Mouse (Mus musculus) kidney, embryonic 14.5 days (tissue): Measurements from ENCODE around the gene Gm17622. TPM values are rescaled to one million over a fixed set of nuclear protein-coding genes. Genes with fewer than 3 reads are reported as not detected.

Source experiments
- ATAC-seq: fragments of 200-750 bp; cut with Nextera tagmentation; 2 replicates; pipeline ENCODE4 v1.8.0; 2017; ENCODE audit warnings: moderate number of reproducible peaks, mild to moderate bottlenecking, moderate TSS enrichment, moderate library complexity; ENCODE audit not compliant: low FRiP score, low TSS enrichment
- H3K27ac ChIP-seq: fragments of 300-500 bp; sonication (generic); 2 replicates; pipeline ENCODE4 v1.5.1; 2014; ENCODE audit warnings: low read depth, mild to moderate bottlenecking, low read length, moderate library complexity, mixed read lengths
- H3K27me3 ChIP-seq: fragments of 300-500 bp; sonication (generic); 2 replicates; pipeline ENCODE4 v1.6.1; 2014; ENCODE audit warnings: mild to moderate bottlenecking, low read length; ENCODE audit not compliant: control insufficient read depth, insufficient read depth
- H3K36me3 ChIP-seq: fragments of 300-500 bp; sonication (generic); 2 replicates; pipeline ENCODE4 v1.6.1; 2014; ENCODE audit warnings: low read length, mixed read lengths; ENCODE audit not compliant: control insufficient read depth, insufficient read depth
- H3K4me1 ChIP-seq: fragments of 300-500 bp; sonication (generic); 2 replicates; pipeline ENCODE4 v1.6.1; 2014; ENCODE audit warnings: low read length, mixed read lengths; ENCODE audit not compliant: control insufficient read depth, insufficient read depth
- H3K4me2 ChIP-seq: fragments of 300-500 bp; sonication (generic); replicated peaks from 2 replicates; pipeline ENCODE4 v1.6.1; 2014; ENCODE audit warnings: low read depth, mild to moderate bottlenecking, low read length
- H3K4me3 ChIP-seq: fragments of 300-500 bp; sonication (generic); 2 replicates; pipeline ENCODE4 v1.5.1; 2014; ENCODE audit warnings: mild to moderate bottlenecking, low read length
- H3K9ac ChIP-seq: fragments of 300-500 bp; sonication (generic); 2 replicates; pipeline ENCODE4 v1.6.1; 2014; ENCODE audit warnings: low read depth, mild to moderate bottlenecking, low read length, moderate library complexity
- H3K9me3 ChIP-seq: fragments of 300-500 bp; sonication (generic); 2 replicates; pipeline ENCODE4 v1.6.1; 2016; ENCODE audit warnings: low read length; ENCODE audit not compliant: control insufficient read depth
- WGBS: fragments of 180-500 bp; shearing (Covaris S2); extraction: QIAGEN DNeasy Blood & Tissue Kit; methylation state at CpG from one replicate; pipeline ENCODE4 v1.1.7; 2014; 5-methylcytosine and 5-hydroxymethylcytosine counted together
- polyA plus RNA-seq: library from polyadenylated mRNA; unstranded; fragments of >200 nt; fragmentation: Nextera tagmentation; extraction: Ambion mirVana; gene quantifications from 2 replicates; pipeline ENCODE4 v1.2.1, GENCODE M21; 2014

Gene Gm17622
- polyA plus RNA-seq, 1 experiment from 2014 or later = not detected

- Histone ChIP-seq H3K4me2 (no peak overlapping the region), H3K36me3 (no peaks in the 10 kb centered on the region), H3K27me3 (no peaks in the 10 kb centered on the region), H3K4me1 (0 out of 2 replicates have a peak, but pooled peaks cover 2% of the 10 kb centered on the region), H3K4me3 (no peak overlapping the region), H3K27ac (no peak overlapping the region), H3K9ac (no peak overlapping the region), H3K9me3 (no peaks in the 10 kb centered on the region)
- whole genome bisulfite sequencing = 93% methylated on average over 9 of the region's 9 CpGs
- no peak for ATAC-seq
Measured at GRCm38 (mm10) chr13:96516249-96516648, 25.7 kb downstream of the Gm17622 start.

- H3K4me2 ChIP-seq = no peak overlapping the region
- H3K27ac ChIP-seq = no peak overlapping the region
- no peaks in the 10 kb centered on the region for H3K27me3 ChIP-seq
- H3K4me1 ChIP-seq = no peaks in the 10 kb centered on the region
- no peak overlapping the region for H3K4me3 ChIP-seq
- no peak overlapping the region for H3K9ac ChIP-seq
- no peaks in the 10 kb centered on the region for H3K9me3 ChIP-seq
- H3K36me3 ChIP-seq = no peaks in the 10 kb centered on the region
- 88% methylated on average over 2 of the region's 2 CpGs for WGBS
- ATAC-seq = no peak
Measured at GRCm38 (mm10) chr13:96517335-96517734, 26.8 kb downstream of the Gm17622 start.

GRCm38 (mm10) chr13:96521294-96521693, 30.8 kb downstream of the Gm17622 start:
- no peaks in the 10 kb centered on the region for H3K4me1 ChIP-seq
- no peak for ATAC-seq
- no peaks in the 10 kb centered on the region for H3K27me3 ChIP-seq
- no peak overlapping the region for H3K27ac ChIP-seq
- no peaks in the 10 kb centered on the region for H3K9me3 ChIP-seq
- 94% methylated on average over 3 of the region's 3 CpGs for WGBS
- H3K4me3 ChIP-seq = no peak overlapping the region
- no peak overlapping the region for H3K4me2 ChIP-seq
- H3K36me3 ChIP-seq = no peaks in the 10 kb centered on the region
- no peak overlapping the region for H3K9ac ChIP-seq

- no peak overlapping the region for H3K4me3 ChIP-seq
- H3K4me2 ChIP-seq = no peak overlapping the region
- WGBS = 97% methylated on average over 3 of the region's 3 CpGs
Measured at GRCm38 (mm10) chr13:96527022-96527421, 36.5 kb downstream of the Gm17622 start.

DNA sequence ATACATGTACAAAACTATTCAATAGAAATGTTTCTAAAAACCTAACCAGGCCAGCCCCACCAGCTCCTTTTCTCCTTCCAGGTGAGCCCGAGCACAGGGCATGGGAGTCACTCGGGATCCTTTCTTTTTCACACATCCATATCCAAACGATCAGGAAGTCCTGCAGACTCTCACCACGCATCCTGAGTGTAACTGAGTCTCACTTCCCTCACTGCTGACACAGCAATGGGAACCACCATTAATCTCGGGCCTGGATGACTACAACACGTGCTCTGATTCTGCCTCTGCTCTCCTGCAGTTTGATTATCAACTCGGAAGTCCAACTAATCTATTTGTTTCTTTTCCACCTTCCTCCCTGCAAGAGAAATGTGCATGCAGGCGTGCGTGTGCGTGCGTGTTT, 37.3 kb downstream of the Gm17622 start:
- Histone ChIP-seq H3K4me1 (no peaks in the 10 kb centered on the region), H3K4me2 (no peak overlapping the region)
- WGBS = 88% methylated on average over 11 of the region's 11 CpGs

More at GRCm38 (mm10) chr13:96527022-96527421, 36.5 kb downstream of the Gm17622 start:
- H3K4me1 ChIP-seq = no peaks in the 10 kb centered on the region
- H3K27me3 ChIP-seq = no peaks in the 10 kb centered on the region
- no peaks in the 10 kb centered on the region for H3K36me3 ChIP-seq
- H3K27ac ChIP-seq = no peak overlapping the region
- H3K9me3 ChIP-seq = no peaks in the 10 kb centered on the region
- no peak overlapping the region for H3K9ac ChIP-seq
- no peak for ATAC-seq

DNA sequence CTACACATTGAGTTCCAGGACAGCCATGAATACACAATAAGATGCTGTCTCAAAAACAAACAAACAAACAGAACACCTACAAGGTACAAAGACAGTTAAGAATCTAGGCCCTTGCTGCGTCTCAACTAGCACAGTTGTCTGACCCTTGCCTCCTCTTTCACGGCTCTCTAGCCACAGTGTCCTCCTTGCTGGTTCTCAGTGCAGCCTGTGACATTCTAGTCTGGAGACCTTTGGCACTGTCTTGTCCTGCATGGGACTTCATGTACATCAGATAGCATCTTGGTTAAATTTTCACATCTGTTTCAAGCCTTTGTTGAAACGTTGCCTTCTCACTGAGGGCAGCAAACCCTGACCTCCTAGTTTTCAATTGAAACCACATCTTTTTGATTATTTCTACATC, 38.2 kb downstream of the Gm17622 start:
- Histone ChIP-seq H3K9me3 (no peaks in the 10 kb centered on the region), H3K36me3 (no peaks in the 10 kb centered on the region), H3K4me1 (no peaks in the 10 kb centered on the region), H3K4me2 (no peak overlapping the region), H3K27me3 (no peaks in the 10 kb centered on the region), H3K27ac (no peak overlapping the region), H3K9ac (no peak overlapping the region), H3K4me3 (no peak overlapping the region)
- 62% methylated on average over 3 of the region's 3 CpGs for WGBS
- no peak for ATAC-seq

More for the DNA sequence above, 37.3 kb downstream of the Gm17622 start:
- Histone ChIP-seq H3K36me3 (no peaks in the 10 kb centered on the region), H3K9me3 (no peaks in the 10 kb centered on the region), H3K27me3 (no peaks in the 10 kb centered on the region), H3K27ac (no peak overlapping the region), H3K4me3 (no peak overlapping the region), H3K9ac (no peak overlapping the region)
- ATAC-seq = no peak

GRCm38 (mm10) chr13:96529542-96529941, 39.0 kb downstream of the Gm17622 start:
- Histone ChIP-seq H3K4me2 (no peak overlapping the region), H3K36me3 (no peaks in the 10 kb centered on the region), H3K27ac (no peak overlapping the region), H3K27me3 (no peaks in the 10 kb centered on the region), H3K4me3 (no peak overlapping the region), H3K4me1 (no peaks in the 10 kb centered on the region), H3K9me3 (no peaks in the 10 kb centered on the region), H3K9ac (no peak overlapping the region)
- WGBS = 95% methylated on average over 3 of the region's 3 CpGs
- ATAC-seq = no peak

DNA sequence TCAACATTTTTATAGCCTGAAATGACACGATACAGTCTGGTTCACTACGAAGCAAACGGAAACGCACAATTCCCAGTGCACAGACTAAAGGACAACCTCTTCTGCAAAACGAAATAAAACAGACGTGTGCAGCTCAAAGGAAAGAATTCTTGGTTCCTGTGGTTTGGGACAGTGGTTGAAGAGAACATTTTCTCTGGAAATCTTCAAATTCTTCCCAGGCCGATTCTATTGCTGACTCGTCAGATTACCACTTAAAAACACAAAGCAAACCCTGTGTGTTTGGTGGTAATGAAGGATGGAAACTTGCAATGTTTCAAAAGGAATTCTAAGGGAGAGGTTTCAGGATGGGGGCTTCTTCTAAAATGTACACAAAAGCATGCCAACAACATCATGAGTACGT, 39.5 kb downstream of the Gm17622 start:
- Histone ChIP-seq H3K4me1 (no peaks in the 10 kb centered on the region), H3K4me2 (no peak overlapping the region), H3K9ac (no peak overlapping the region), H3K27me3 (no peaks in the 10 kb centered on the region), H3K4me3 (no peak overlapping the region), H3K27ac (no peak overlapping the region), H3K9me3 (no peaks in the 10 kb centered on the region), H3K36me3 (no peaks in the 10 kb centered on the region)
- WGBS = 93% methylated on average over 9 of the region's 9 CpGs
- no peak for ATAC-seq

GRCm38 (mm10) chr13:96532176-96532575, 41.6 kb downstream of the Gm17622 start:
- Histone ChIP-seq H3K27me3 (no peaks in the 10 kb centered on the region), H3K4me2 (no peak overlapping the region), H3K9me3 (no peaks in the 10 kb centered on the region), H3K9ac (no peak overlapping the region), H3K4me1 (no peaks in the 10 kb centered on the region), H3K36me3 (no peaks in the 10 kb centered on the region), H3K27ac (no peak overlapping the region), H3K4me3 (no peak overlapping the region)
- no peak for ATAC-seq
- 91% methylated on average over 6 of the region's 6 CpGs for WGBS
